Mouse (Mus musculus): ENCODE measurements around the gene Dpm2.

- no peak for TF ChIP-seq CTCF (conservative IDR thresholded peaks at IDR 0.05; ENCODE audit: low read length)
- TF ChIP-seq POU5F1 (IDR thresholded peaks at IDR 0.05; ENCODE audit: borderline replicate concordance, low read length) = no peak
Observed at GRCm38 (mm10) chr2:32590224-32590623, 19.6 kb downstream of the Dpm2 start.

Measured in E14TG2a.4 (cell line).